Mouse (Mus musculus): ENCODE measurements around the gene Acad12. TPM values are rescaled to one million over a fixed set of nuclear protein-coding genes. Genes with fewer than 3 reads are reported as not detected.

The Acad12 gene
- total and polyA plus RNA-seq, 2 experiments: 9.6 to 10.1 TPM

GRCm38 (mm10) chr5:121592816-121593407 lies 25.8 kb downstream of the Acad12 start:
- H3K27ac ChIP-seq (replicated peaks; ENCODE audit: insufficient read depth, low read depth, low read length): peak overlapping the region; percentile 98
- peaks cover 26% of the 10 kb centered on the region for H3K79me2 ChIP-seq (ENCODE audit: control insufficient read depth, insufficient read depth, low read length)
- no peak for TF ChIP-seq CTCF (IDR thresholded peaks at IDR 0.05; ENCODE audit: low read depth, low read length)
- TF ChIP-seq POLR2A (IDR thresholded peaks at IDR 0.05; ENCODE audit: extremely low read depth, insufficient read depth, low read length): no peak
- WGBS: under 1% methylated on average over 33 of the region's 33 CpGs
- no peaks in the 10 kb centered on the region for H3K27me3 ChIP-seq (ENCODE audit: control insufficient read depth, insufficient read depth, low read length)
- H3K9ac ChIP-seq (ENCODE audit: low read depth, low read length): peak overlapping the region; percentile 97
- H3K36me3 ChIP-seq (ENCODE audit: control insufficient read depth, insufficient read depth, low read length): peaks cover 4% of the 10 kb centered on the region
- H3K4me3 ChIP-seq (ENCODE audit: insufficient read depth, low read depth, low read length): peak overlapping the region; percentile 81
- peaks cover 27% of the 10 kb centered on the region for H3K4me1 ChIP-seq (ENCODE audit: control insufficient read depth, insufficient read depth, low read length)
- DNase-seq (ENCODE audit: extremely low read depth, low read depth, low spot score): peak; percentile 97

GRCm38 (mm10) chr5:121592064-121592815 lies 26.5 kb downstream of the Acad12 start:
- TF ChIP-seq POLR2A (IDR thresholded peaks at IDR 0.05; ENCODE audit: extremely low read depth, insufficient read depth, low read length) (no peak), CTCF (IDR thresholded peaks at IDR 0.05; ENCODE audit: low read depth, low read length) (no peak)
- Histone ChIP-seq H3K36me3 (ENCODE audit: control insufficient read depth, insufficient read depth, low read length) (peaks cover 4% of the 10 kb centered on the region), H3K9ac (ENCODE audit: low read depth, low read length) (peak overlapping the region; percentile 66), H3K4me1 (ENCODE audit: control insufficient read depth, insufficient read depth, low read length) (peaks cover 30% of the 10 kb centered on the region), H3K27me3 (ENCODE audit: control insufficient read depth, insufficient read depth, low read length) (no peaks in the 10 kb centered on the region), H3K4me3 (ENCODE audit: insufficient read depth, low read depth, low read length) (peak overlapping the region; percentile 81), H3K27ac (replicated peaks; ENCODE audit: insufficient read depth, low read depth, low read length) (peak overlapping the region; percentile 98), H3K79me2 (ENCODE audit: control insufficient read depth, insufficient read depth, low read length) (peaks cover 31% of the 10 kb centered on the region)
- 4% methylated on average over 11 of the region's 11 CpGs for WGBS
- DNase-seq (ENCODE audit: extremely low read depth, low read depth, low spot score): no peak

- H3K36me3 ChIP-seq (ENCODE audit: control insufficient read depth, insufficient read depth, low read length): peaks cover 4% of the 10 kb centered on the region
- TF ChIP-seq CTCF (IDR thresholded peaks at IDR 0.05; ENCODE audit: low read depth, low read length) (no peak), POLR2A (IDR thresholded peaks at IDR 0.05; ENCODE audit: extremely low read depth, insufficient read depth, low read length) (no peak)
- peak overlapping the region; percentile 70 for H3K9ac ChIP-seq (ENCODE audit: low read depth, low read length)
- peak overlapping the region; percentile 37 for H3K4me3 ChIP-seq (ENCODE audit: insufficient read depth, low read depth, low read length)
- peak overlapping the region; percentile 98 for H3K27ac ChIP-seq (replicated peaks; ENCODE audit: insufficient read depth, low read depth, low read length)
- 7% methylated on average over 11 of the region's 11 CpGs for WGBS
- peaks cover 33% of the 10 kb centered on the region for H3K4me1 ChIP-seq (ENCODE audit: control insufficient read depth, insufficient read depth, low read length)
- peaks cover 33% of the 10 kb centered on the region for H3K79me2 ChIP-seq (ENCODE audit: control insufficient read depth, insufficient read depth, low read length)
- H3K27me3 ChIP-seq (ENCODE audit: control insufficient read depth, insufficient read depth, low read length): no peaks in the 10 kb centered on the region
- DNase-seq (ENCODE audit: extremely low read depth, low read depth, low spot score): peak; percentile 91
These were observed 27.2 kb downstream of the Acad12 start for GRCm38 (mm10) chr5:121591417-121592063.

GRCm38 (mm10) chr5:121589928-121590327 lies 28.8 kb downstream of the Acad12 start:
- Histone ChIP-seq H3K4me1 (ENCODE audit: control insufficient read depth, insufficient read depth, low read length) (peaks cover 46% of the 10 kb centered on the region), H3K27ac (replicated peaks; ENCODE audit: insufficient read depth, low read depth, low read length) (peak overlapping the region; percentile 42)
- 66% methylated on average over 6 of the region's 6 CpGs for WGBS

GRCm38 (mm10) chr5:121586400-121587039 lies 32.2 kb downstream of the Acad12 start:
- peaks cover 5% of the 10 kb centered on the region for H3K36me3 ChIP-seq (ENCODE audit: control insufficient read depth, insufficient read depth, low read length)
- H3K9ac ChIP-seq (ENCODE audit: low read depth, low read length): peak overlapping the region; percentile 11; the same call in 1 of the 2 replicates
- TF ChIP-seq POLR2A (IDR thresholded peaks at IDR 0.05; ENCODE audit: extremely low read depth, insufficient read depth, low read length): no peak
- no peak for TF ChIP-seq CTCF (IDR thresholded peaks at IDR 0.05; ENCODE audit: low read depth, low read length)
- no peak overlapping the region for H3K4me3 ChIP-seq (ENCODE audit: insufficient read depth, low read depth, low read length)
- DNase-seq (ENCODE audit: extremely low read depth, low read depth, low spot score): peak; percentile 87
- H3K27ac ChIP-seq (replicated peaks; ENCODE audit: insufficient read depth, low read depth, low read length): peak overlapping the region; percentile 95
- peaks cover 60% of the 10 kb centered on the region for H3K4me1 ChIP-seq (ENCODE audit: control insufficient read depth, insufficient read depth, low read length)
- H3K79me2 ChIP-seq (ENCODE audit: control insufficient read depth, insufficient read depth, low read length): peaks cover 48% of the 10 kb centered on the region
- H3K27me3 ChIP-seq (ENCODE audit: control insufficient read depth, insufficient read depth, low read length): no peaks in the 10 kb centered on the region
- 0% methylated on average over 6 of the region's 6 CpGs for WGBS

More at GRCm38 (mm10) chr5:121589928-121590327, 28.8 kb downstream of the Acad12 start:
- Histone ChIP-seq H3K36me3 (ENCODE audit: control insufficient read depth, insufficient read depth, low read length) (peaks cover 4% of the 10 kb centered on the region), H3K79me2 (ENCODE audit: control insufficient read depth, insufficient read depth, low read length) (peaks cover 38% of the 10 kb centered on the region), H3K4me3 (ENCODE audit: insufficient read depth, low read depth, low read length) (no peak overlapping the region), H3K27me3 (ENCODE audit: control insufficient read depth, insufficient read depth, low read length) (no peaks in the 10 kb centered on the region), H3K9ac (ENCODE audit: low read depth, low read length) (peak overlapping the region; percentile 35)
- DNase-seq (ENCODE audit: extremely low read depth, low read depth, low spot score): no peak
- TF ChIP-seq POLR2A (IDR thresholded peaks at IDR 0.05; ENCODE audit: extremely low read depth, insufficient read depth, low read length) (no peak), CTCF (IDR thresholded peaks at IDR 0.05; ENCODE audit: low read depth, low read length) (no peak)
